Comparison of ENCODE assay signal across 8 mouse cellular contexts in the genomic region with DNA sequence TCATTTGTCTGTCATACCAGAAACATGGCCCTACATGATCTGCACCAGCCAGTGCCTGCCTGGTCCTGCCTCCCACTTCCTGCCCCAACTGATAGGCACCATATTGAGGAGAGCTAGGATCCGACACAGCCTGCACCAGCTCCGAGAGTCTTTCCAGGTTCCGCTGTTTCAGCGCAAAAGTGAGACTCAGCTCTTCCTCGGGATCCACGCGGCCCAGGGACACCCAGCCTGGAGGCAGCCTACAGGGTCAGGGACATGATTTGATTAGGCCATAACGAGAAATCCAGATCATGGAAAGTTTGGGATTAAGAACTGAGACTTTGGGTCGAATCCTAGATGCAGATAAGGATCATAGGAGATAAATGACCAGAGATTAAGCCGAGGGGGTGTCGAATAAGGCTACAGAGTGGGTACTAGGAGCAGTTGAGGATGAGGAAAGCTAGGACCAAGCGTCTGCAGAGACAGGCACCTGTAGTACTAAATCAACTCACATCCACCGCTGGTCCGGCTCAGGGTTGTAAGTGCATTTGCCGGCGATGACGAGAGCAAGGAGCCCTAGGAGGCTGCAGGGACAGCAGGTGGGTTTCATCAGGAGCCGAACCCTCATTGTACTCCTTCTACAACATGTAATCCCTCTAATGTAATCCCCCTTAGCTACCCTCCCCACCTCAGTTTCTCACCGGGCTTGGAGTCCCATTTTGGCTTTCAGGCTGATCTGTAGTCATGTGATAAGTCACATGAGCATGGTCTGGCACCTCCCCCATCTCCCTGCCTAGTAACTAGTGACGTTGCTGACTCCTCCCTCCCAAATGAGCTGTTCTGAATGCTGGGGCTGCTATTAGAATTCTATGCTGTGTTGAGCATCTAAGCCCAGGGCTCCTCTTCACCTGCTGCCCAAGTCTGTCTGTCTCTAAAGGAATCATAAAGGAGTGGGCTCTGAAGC. TPM values are rescaled to one million over a fixed set of nuclear protein-coding genes. Genes with fewer than 3 reads are reported as not detected.
DNase-seq lines count a peak whose midpoint lies in the region; ATAC-seq lines count a peak whose summit lies in the region.

A gene (minus strand): TSS at position 745 of the 943 bp plus-strand sequence.

- peak within 1 kb of the TSS; percentile 66 for H3K4me2 ChIP-seq in hindbrain, embryonic 12.5 days (replicated peaks)

- ATAC-seq in hindbrain, embryonic 12.5 days (ENCODE audit: low FRiP score), result peak; percentile 91

- peak; percentile 95 for DNase-seq in Muller cell, postnatal 12 days (ENCODE audit: inconsistent ontology term)
- DNase-seq in cerebellum, adult 9-11 months, result peak; percentile 97
- DNase-seq in frontal cortex, postnatal 10 days (ENCODE audit: low spot score in 2 of 2), result peak; percentile 90 to 94
- DNase-seq in layer of hippocampus, postnatal 14 days (ENCODE audit: low spot score in 2 of 2), result peak; percentile 91 to 97
- peak; percentile 92 for DNase-seq in lung, postnatal 14 days
- DNase-seq in retina, adult 2 months (ENCODE audit: low read depth, low spot score), result peak; percentile 89
- peak; percentile 86 to 89 for DNase-seq in thymus, postnatal 36 days

- 22% methylated on average over 20 of the region's 20 CpGs for WGBS in hindbrain, embryonic 12.5 days

- H3K27me3 ChIP-seq in hindbrain, embryonic 12.5 days, result no peaks in the 10 kb centered on the region

- H3K27ac ChIP-seq in hindbrain, embryonic 12.5 days, result 0 out of 2 replicates have a peak within 1 kb of the TSS, but pooled peaks have one; percentile 31

- peak within 1 kb of the TSS; percentile 68 for H3K9ac ChIP-seq in hindbrain, embryonic 12.5 days

- H3K36me3 ChIP-seq in hindbrain, embryonic 12.5 days, result peaks cover 64% of the 10 kb centered on the region

- peaks cover 14% of the 10 kb centered on the region for H3K4me1 ChIP-seq in hindbrain, embryonic 12.5 days

- H3K9me3 ChIP-seq in hindbrain, embryonic 12.5 days (replicated peaks), result no peaks in the 10 kb centered on the region

- H3K4me3 ChIP-seq in hindbrain, embryonic 12.5 days, result peak within 1 kb of the TSS; percentile 50

RNA-seq across cellular contexts. Expression of the gene that starts here (rescaled TPM):
- 47.4 and 49.5 TPM in 2 replicates for polyA plus RNA-seq in hindbrain, embryonic 12.5 days (2016; fragmentation: Nextera tagmentation; extraction: Ambion mirVana)
- total RNA-seq in layer of hippocampus, postnatal 14 days (2021), result 10 to 100 TPM; 54.0 to 54.2 TPM

Comparison
In these comparisons a context has a peak if more than half of its experiments do, and no peak if none do; other contexts are left out.
1. Peak in every context shown above with its lines: DNase-seq, ATAC-seq, H3K4me3 ChIP-seq and H3K27ac ChIP-seq.